Mouse (Mus musculus) liver, embryonic 14.5 days (tissue): Measurements from ENCODE around the gene Tnfsf13b. TPM values are rescaled to one million over a fixed set of nuclear protein-coding genes. Genes with fewer than 3 reads are reported as not detected.

Experiments
- ATAC-seq: fragments of 200-750 bp; cut with Nextera tagmentation; 2 replicates; pipeline ENCODE4 v1.8.0; 2017; ENCODE audit warnings: moderate number of reproducible peaks, mild to moderate bottlenecking, moderate library complexity; ENCODE audit not compliant: insufficient read depth
- DNase-seq, 3 experiments: peaks; one replicate each; pipeline ENCODE4 v3.0.0-alpha.2; 2012 to 2013; ENCODE audit warnings: low read depth in 3 of 3, low spot score in 3 of 3
- H3K27ac ChIP-seq: fragments of 300-500 bp; sonication (generic); 2 replicates; pipeline ENCODE4 v1.5.1; 2014; ENCODE audit warnings: moderate library complexity, mild to moderate bottlenecking, control low read depth, inconsistent platforms
- H3K27me3 ChIP-seq: fragments of 300-500 bp; sonication (generic); 2 replicates; pipeline ENCODE4 v1.6.1; 2014; ENCODE audit warnings: mild to moderate bottlenecking, low read length, moderate library complexity; ENCODE audit not compliant: control insufficient read depth, insufficient read depth
- H3K36me3 ChIP-seq: fragments of 300-500 bp; sonication (generic); replicated peaks from 2 replicates; pipeline ENCODE4 v1.6.1; 2014; ENCODE audit warnings: low read depth; ENCODE audit not compliant: control insufficient read depth, insufficient read depth
- H3K4me1 ChIP-seq, 2 experiments: fragments of 200-500 bp in 1 of 2; fragments of 300-500 bp in 1 of 2; sonication (generic) in 1 of 2; replicated peaks; 2 replicates each; pipeline ENCODE4 v1.6.1; 2012 to 2014; ENCODE audit warnings: antibody characterized with exemption in 1 of 2, inconsistent platforms in 1 of 2, low read length in 1 of 2; ENCODE audit not compliant: control insufficient read depth in 2 of 2, insufficient read depth in 2 of 2
- H3K4me2 ChIP-seq: fragments of 300-500 bp; sonication (generic); 2 replicates; pipeline ENCODE4 v1.6.1; 2014; ENCODE audit warnings: low read depth, mild to moderate bottlenecking, control low read depth, moderate library complexity
- H3K4me3 ChIP-seq, 2 experiments: fragments of 200-500 bp in 1 of 2; fragments of 300-500 bp in 1 of 2; sonication (generic) in 1 of 2; 2 replicates each; pipeline ENCODE4 v1.5.1; 2012 to 2014; ENCODE audit warnings: low read depth in 2 of 2, low read length in 2 of 2, mild to moderate bottlenecking in 2 of 2, control low read depth in 1 of 2, inconsistent platforms in 1 of 2, moderate library complexity in 1 of 2; ENCODE audit not compliant: insufficient read depth in 1 of 2
- H3K9ac ChIP-seq: fragments of 300-500 bp; sonication (generic); replicated peaks from 2 replicates; pipeline ENCODE4 v1.6.1; 2014; ENCODE audit warnings: mild to moderate bottlenecking, control low read depth, moderate library complexity
- H3K9me3 ChIP-seq: fragments of 300-500 bp; sonication (generic); 2 replicates; pipeline ENCODE4 v1.6.1; 2016; ENCODE audit warnings: low read length, mixed read lengths; ENCODE audit not compliant: control insufficient read depth
- CTCF ChIP-seq: IDR thresholded peaks from 2 replicates; pipeline ENCODE4 v1.5.1; 2016; ENCODE audit warnings: antibody characterized with exemption, low read depth, control low read depth
- EP300 ChIP-seq: IDR thresholded peaks from 2 replicates; pipeline ENCODE4 v1.6.1; 2016; ENCODE audit warnings: antibody characterized with exemption, low read depth
- WGBS: fragments of 180-500 bp; shearing (Covaris S2); extraction: QIAGEN DNeasy Blood & Tissue Kit; methylation state at CpG from one replicate; pipeline ENCODE4 v1.1.7; 2014; ENCODE audit not compliant: insufficient replicate concordance; 5-methylcytosine and 5-hydroxymethylcytosine counted together
- polyA plus RNA-seq, 2 experiments: library from polyadenylated mRNA; depleted of rRNA in 1 of 2; stranded (reverse) in 1 of 2; unstranded in 1 of 2; fragments of >200 nt; fragmentation: Nextera tagmentation in 1 of 2; extraction: Ambion mirVana in 1 of 2; gene quantifications; 2 replicates each; pipeline versions ENCODE4 v1.2.1 to v1.2.3; 2012 to 2014

Tnfsf13b gene
- polyA plus RNA-seq, 2 experiments: 0.15 to 0.17 TPM

- 71% methylated on average over 1 of the region's 1 CpGs for WGBS
- TF ChIP-seq EP300: no peak
- TF ChIP-seq CTCF: no peak
- no peak for DNase-seq
These were observed 10.0 kb downstream of the Tnfsf13b start for GRCm38 (mm10) chr8:10016252-10016651.

GRCm38 (mm10) chr8:10017231-10017630 is 11.0 kb downstream of the Tnfsf13b start:
- DNase-seq (no peak), ATAC-seq (no peak)
- Histone ChIP-seq H3K36me3 (no peaks in the 10 kb centered on the region), H3K9ac (no peak overlapping the region), H3K4me1 (no peaks in the 10 kb centered on the region), H3K27me3 (no peaks in the 10 kb centered on the region), H3K27ac (no peak overlapping the region), H3K9me3 (no peaks in the 10 kb centered on the region), H3K4me2 (no peak overlapping the region), H3K4me3 (no peak overlapping the region)
- no peak for TF ChIP-seq EP300
- no peak for TF ChIP-seq CTCF
- WGBS: 75% methylated on average over 3 of the region's 3 CpGs

More at GRCm38 (mm10) chr8:10016252-10016651, 10.0 kb downstream of the Tnfsf13b start:
- H3K27ac ChIP-seq: no peak overlapping the region
- H3K27me3 ChIP-seq: no peaks in the 10 kb centered on the region
- no peaks in the 10 kb centered on the region for H3K4me1 ChIP-seq
- ATAC-seq: no peak
- no peaks in the 10 kb centered on the region for H3K36me3 ChIP-seq
- no peaks in the 10 kb centered on the region for H3K9me3 ChIP-seq
- H3K4me2 ChIP-seq: no peak overlapping the region
- no peak overlapping the region for H3K4me3 ChIP-seq
- no peak overlapping the region for H3K9ac ChIP-seq

DNA sequence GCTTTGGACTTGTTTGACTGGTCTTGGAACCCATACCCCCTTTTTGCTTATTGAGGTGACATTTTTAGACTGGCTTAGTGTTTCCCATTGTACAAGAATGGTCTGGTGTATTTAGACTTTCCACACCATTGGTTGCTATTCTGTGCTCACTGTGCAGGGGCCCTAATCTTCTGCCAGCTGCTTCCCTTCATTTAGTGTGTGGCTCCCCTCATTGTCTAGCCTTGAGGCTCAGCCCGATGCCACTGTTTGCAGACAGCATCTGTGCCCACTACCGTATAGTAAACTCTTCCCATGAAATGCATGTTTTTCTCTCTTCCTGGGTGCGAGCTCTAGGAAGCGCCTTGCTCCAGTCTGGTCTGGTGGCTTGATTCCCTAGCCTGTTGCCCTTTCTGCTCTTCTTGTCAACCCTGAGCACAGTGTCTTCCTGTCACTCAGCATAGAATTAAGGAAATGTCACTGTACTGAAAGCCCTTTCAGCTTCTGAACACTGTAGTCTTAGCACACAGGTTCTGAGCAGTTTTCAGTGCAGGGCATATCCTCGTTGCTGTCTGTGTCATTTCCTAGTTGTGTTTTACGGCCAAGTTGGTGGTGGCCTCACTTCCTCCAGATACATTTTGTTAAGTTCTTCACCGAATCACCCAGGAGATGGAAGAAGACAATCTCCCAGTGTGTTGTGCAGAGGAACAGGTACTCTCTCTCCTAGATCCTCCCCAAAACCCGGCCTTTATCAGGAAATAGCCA is 24.2 kb downstream of the Tnfsf13b start:
- H3K27me3 ChIP-seq: no peaks in the 10 kb centered on the region
- H3K27ac ChIP-seq: no peak overlapping the region
- H3K36me3 ChIP-seq: no peaks in the 10 kb centered on the region
- WGBS: 33% methylated on average over 8 of the region's 8 CpGs
- TF ChIP-seq CTCF (no peak), EP300 (no peak)
- ATAC-seq (no peak), DNase-seq (no peak)
- H3K4me2 ChIP-seq: no peak overlapping the region
- no peaks in the 10 kb centered on the region for H3K4me1 ChIP-seq
- H3K4me3 ChIP-seq: no peak overlapping the region
- H3K9ac ChIP-seq: no peak overlapping the region
- H3K9me3 ChIP-seq: no peaks in the 10 kb centered on the region

DNA sequence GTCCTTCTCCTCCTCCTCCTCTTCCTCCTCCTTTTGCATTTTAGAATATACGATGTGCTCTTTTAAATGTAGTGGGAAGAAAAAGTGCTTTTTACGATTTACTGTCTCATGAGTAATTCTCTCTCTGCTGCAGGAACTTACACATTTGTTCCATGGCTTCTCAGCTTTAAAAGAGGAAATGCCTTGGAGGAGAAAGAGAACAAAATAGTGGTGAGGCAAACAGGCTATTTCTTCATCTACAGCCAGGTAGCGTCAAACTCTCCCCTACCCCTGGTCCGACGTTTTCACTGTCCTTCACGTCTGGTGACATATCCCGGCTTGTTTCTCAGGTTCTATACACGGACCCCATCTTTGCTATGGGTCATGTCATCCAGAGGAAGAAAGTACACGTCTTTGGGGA is 24.9 kb downstream of the Tnfsf13b start:
- 58% methylated on average over 9 of the region's 9 CpGs for WGBS
- no peak overlapping the region for H3K27ac ChIP-seq
- TF ChIP-seq EP300 (no peak), CTCF (no peak)
- no peaks in the 10 kb centered on the region for H3K36me3 ChIP-seq
- H3K9me3 ChIP-seq: no peaks in the 10 kb centered on the region
- H3K9ac ChIP-seq: no peak overlapping the region
- no peaks in the 10 kb centered on the region for H3K27me3 ChIP-seq
- H3K4me2 ChIP-seq: no peak overlapping the region
- no peak for ATAC-seq
- no peak overlapping the region for H3K4me3 ChIP-seq
- H3K4me1 ChIP-seq: no peaks in the 10 kb centered on the region
- DNase-seq: no peak

DNA sequence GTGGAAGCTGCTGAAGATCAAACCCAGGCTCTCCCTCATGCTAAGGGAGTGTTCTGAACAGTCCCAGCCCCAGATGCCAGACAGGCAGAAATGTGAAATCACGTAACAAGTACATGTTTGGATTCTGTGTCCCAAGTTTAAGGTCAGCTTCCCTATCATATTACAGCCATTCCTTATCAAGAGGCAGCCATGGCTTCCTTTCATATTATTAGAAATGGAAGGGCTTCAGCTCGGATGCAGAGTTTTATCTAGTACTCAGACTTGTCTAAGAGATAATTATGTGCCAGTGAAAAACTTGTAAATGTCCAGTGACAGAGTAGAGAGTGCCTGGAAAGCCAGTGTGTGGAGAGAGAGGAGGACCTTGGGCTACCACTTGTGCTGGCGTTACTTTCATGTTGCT is 34.6 kb downstream of the Tnfsf13b start:
- TF ChIP-seq EP300: no peak
- TF ChIP-seq CTCF: no peak
- no peaks in the 10 kb centered on the region for H3K36me3 ChIP-seq
- ATAC-seq: no peak
- WGBS: 34% methylated on average over 3 of the region's 3 CpGs
- no peaks in the 10 kb centered on the region for H3K27me3 ChIP-seq
- no peak overlapping the region for H3K27ac ChIP-seq
- DNase-seq: no peak
- no peak overlapping the region for H3K9ac ChIP-seq
- no peak overlapping the region for H3K4me3 ChIP-seq
- no peaks in the 10 kb centered on the region for H3K9me3 ChIP-seq
- H3K4me2 ChIP-seq: no peak overlapping the region
- H3K4me1 ChIP-seq: no peaks in the 10 kb centered on the region
